Mouse (Mus musculus) testis, postnatal 14 days (tissue): ENCODE measurements around the gene Ak9.
A peak's percentile ranks its signal among the peaks of the same experiment; 100 is the strongest.

Experiments
- DNase-seq: peaks from one replicate; pipeline ENCODE4 v3.0.0; 2021; ENCODE audit warnings: low spot score

Ak9 gene

GRCm38 (mm10) chr10:41303639-41304444, at the start of gene Ak9:
Ak9 (plus strand) TSS chr10:41303980.
- DNase-seq, result peak; percentile 83

- no peak for DNase-seq
Observed at GRCm38 (mm10) chr10:41260243-41261006, 43.4 kb upstream of the Ak9 start.

- DNase-seq, result no peak
Observed at GRCm38 (mm10) chr10:41261218-41261617, 42.6 kb upstream of the Ak9 start.

GRCm38 (mm10) chr10:41261889-41262288, 41.9 kb upstream of the Ak9 start:
- DNase-seq, result no peak

GRCm38 (mm10) chr10:41271860-41272259, 31.9 kb upstream of the Ak9 start:
- no peak for DNase-seq

- DNase-seq, result no peak
Observed at GRCm38 (mm10) chr10:41274871-41275270, 28.9 kb upstream of the Ak9 start.

- DNase-seq, result no peak
Observed at GRCm38 (mm10) chr10:41278808-41279207, 25.0 kb upstream of the Ak9 start.

- no peak for DNase-seq
Observed at GRCm38 (mm10) chr10:41280177-41280576, 23.6 kb upstream of the Ak9 start.

GRCm38 (mm10) chr10:41280796-41281195, 23.0 kb upstream of the Ak9 start:
- DNase-seq, result no peak

- no peak for DNase-seq
Observed at GRCm38 (mm10) chr10:41282086-41282485, 21.7 kb upstream of the Ak9 start.

GRCm38 (mm10) chr10:41287618-41288017, 16.2 kb upstream of the Ak9 start:
- DNase-seq, result no peak

- no peak for DNase-seq
Observed at GRCm38 (mm10) chr10:41288074-41288473, 15.7 kb upstream of the Ak9 start.

- peak; percentile 76 for DNase-seq
Observed at GRCm38 (mm10) chr10:41288771-41289415, 14.9 kb upstream of the Ak9 start.

- no peak for DNase-seq
Observed at GRCm38 (mm10) chr10:41291021-41291420, 12.8 kb upstream of the Ak9 start.

GRCm38 (mm10) chr10:41293019-41293418, 10.8 kb upstream of the Ak9 start:
- DNase-seq, result no peak

- DNase-seq, result no peak
Observed at GRCm38 (mm10) chr10:41294734-41295133, 9.0 kb upstream of the Ak9 start.

- no peak for DNase-seq
Observed at GRCm38 (mm10) chr10:41295145-41295544, 8.6 kb upstream of the Ak9 start.

GRCm38 (mm10) chr10:41300161-41300560, 3.6 kb upstream of the Ak9 start:
- no peak for DNase-seq

- peak; percentile 87 for DNase-seq
Observed at GRCm38 (mm10) chr10:41302689-41303431, 920 bp upstream of the Ak9 start, which contains the start of gene Fig4. Fig4 (minus strand) TSS chr10:41303260.

GRCm38 (mm10) chr10:41304961-41305455, 1.2 kb downstream of the Ak9 start:
- DNase-seq, result no peak

GRCm38 (mm10) chr10:41308205-41308604, 4.4 kb downstream of the Ak9 start:
- no peak for DNase-seq

GRCm38 (mm10) chr10:41315866-41316265, 12.1 kb downstream of the Ak9 start:
- DNase-seq, result no peak
